Mouse (Mus musculus) CD4-positive, CD25-positive, alpha-beta regulatory T cell, adult 2 months (primary cell): ENCODE data around the gene Prkg1.
"Not testable (repeated sequence)": the region's sequence is repeated elsewhere in the genome, so short reads cannot be mapped to it uniquely, and the experiment has no call there.

ENCODE experiments used
- DNase-seq: peaks from one replicate; pipeline ENCODE4 v3.0.0-alpha.2; 2012; ENCODE audit warnings: low read depth, low spot score

The Prkg1 gene

DNA sequence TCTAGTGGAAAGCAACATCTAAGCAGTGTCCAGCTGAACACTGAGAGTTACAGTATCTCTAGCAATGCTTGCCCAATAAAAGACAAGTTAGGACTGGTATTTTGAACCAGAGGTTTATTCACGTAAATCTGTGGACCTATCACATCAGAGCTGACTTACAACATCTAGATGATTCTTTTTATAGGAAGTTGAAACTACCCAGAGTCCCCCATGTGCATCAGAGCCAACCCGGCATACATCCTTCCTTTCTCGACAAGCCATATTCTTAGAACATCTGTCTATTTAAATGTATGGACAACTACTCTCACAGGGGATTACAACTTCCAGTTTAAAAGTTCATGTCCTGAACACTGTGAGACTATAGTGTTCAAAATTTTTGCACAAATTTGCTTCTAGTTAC is 460.1 kb downstream of the Prkg1 start:
- no peak for DNase-seq

- no peak for DNase-seq
These were observed 473.6 kb downstream of the Prkg1 start for GRCm38 (mm10) chr19:31291231-31291630.

DNA sequence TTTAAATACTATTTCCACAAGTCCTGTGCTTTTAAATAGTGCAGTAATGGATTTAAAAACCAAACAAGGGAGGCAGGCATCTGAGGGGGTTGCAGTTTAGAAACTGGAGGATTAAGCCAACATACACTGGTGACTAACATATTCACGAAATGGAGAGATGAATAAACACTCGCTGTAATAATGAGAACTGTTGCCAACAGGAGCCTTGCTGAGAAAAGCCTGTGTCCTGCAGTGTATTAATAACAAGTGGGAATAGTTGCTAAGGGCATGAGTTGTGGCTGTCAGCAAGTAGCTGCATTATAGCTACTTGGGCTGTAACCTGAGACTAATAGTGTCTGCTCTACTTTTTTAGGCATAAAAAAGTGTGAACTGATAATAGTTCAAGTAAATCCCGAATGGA is 480.3 kb downstream of the Prkg1 start:
- DNase-seq = no peak

DNA sequence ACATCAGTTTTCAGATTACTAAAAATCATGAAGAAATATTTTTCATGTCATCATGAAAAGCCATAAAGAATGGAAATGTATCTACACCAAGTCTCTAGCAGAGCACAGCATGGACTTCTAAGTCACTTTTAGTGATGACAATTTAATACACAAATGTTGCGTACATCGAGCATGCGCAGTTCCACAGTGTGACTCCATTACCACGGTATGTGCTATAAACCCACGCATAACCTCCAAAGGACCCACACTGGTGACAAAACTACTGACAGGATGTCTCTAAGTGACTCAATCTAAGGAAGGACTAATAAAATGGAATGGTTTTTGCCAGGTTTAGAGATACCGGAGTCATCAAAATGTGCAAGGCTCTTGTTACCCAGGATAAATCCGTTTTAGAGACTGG is 480.7 kb downstream of the Prkg1 start:
- no peak for DNase-seq

DNA sequence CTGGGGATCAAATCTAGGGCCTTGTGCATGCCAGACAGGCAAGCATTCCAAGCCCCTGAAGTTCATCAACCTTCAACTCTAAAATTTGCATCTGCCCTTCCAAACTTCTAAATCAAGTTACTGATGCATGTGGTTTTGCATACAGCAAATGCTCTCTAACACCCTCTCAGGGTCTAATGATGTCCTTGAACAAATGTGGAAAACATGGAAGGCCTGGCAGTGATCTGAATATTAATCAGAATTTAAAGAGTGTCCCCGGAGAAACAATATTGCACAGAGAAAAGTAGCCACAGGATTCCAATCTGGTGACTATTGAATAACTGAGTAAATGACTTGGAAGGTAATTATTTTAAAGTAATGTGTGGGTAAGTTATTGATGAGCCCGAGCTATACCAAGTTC is 481.2 kb downstream of the Prkg1 start:
- DNase-seq = no peak

GRCm38 (mm10) chr19:31279797-31280486 is 484.9 kb downstream of the Prkg1 start:
- no peak for DNase-seq

DNA sequence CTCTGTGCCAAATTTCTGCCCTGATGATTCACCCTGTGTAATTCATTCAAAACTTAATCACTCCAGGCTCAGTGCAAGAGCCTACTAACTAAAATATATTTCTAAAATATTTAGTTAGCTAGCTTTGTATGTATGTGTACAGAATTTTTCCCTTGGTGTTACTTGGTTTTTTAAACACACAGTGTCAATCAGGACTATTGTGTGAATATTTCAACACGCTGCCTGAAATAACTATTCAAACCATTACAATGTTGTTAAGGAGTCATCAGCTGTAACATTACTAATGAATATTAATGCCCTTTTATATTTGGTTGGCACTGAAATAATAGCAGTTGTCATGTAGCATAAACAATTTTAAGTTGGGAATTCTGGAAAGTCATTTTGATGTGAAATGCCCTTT is 502.4 kb downstream of the Prkg1 start:
- DNase-seq = no peak

- no peak for DNase-seq
These were observed 504.3 kb downstream of the Prkg1 start for GRCm38 (mm10) chr19:31260494-31260893.

- DNase-seq = no peak
These were observed 509.1 kb downstream of the Prkg1 start for GRCm38 (mm10) chr19:31255780-31256179.

DNA sequence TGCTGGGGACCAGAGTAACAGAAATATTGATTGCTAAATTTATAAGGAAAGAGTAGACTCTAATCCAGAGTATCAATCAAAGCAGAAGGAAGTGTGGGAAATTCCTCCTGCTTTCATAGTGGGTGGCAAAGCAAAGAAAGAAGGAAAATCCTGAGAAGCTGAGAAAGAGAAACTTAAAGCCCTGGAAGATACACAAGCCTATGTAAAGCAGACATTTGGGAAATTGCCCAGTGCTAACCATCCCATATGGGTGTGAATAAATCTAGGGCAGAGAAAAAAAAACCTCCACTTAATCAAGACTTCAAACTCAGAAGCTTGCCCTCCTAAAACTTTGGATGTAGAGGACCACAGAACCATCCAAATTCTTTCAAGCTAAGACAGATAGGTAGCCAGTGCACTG is 532.4 kb downstream of the Prkg1 start:
- DNase-seq = no peak

GRCm38 (mm10) chr19:31228385-31228784 is 536.4 kb downstream of the Prkg1 start:
- DNase-seq = no peak

GRCm38 (mm10) chr19:31223457-31223856 is 541.4 kb downstream of the Prkg1 start:
- no peak for DNase-seq

GRCm38 (mm10) chr19:31219261-31219660 is 545.6 kb downstream of the Prkg1 start:
- not testable (repeated sequence) for DNase-seq

- DNase-seq = no peak
These were observed 554.0 kb downstream of the Prkg1 start for GRCm38 (mm10) chr19:31210850-31211249.

- peak; percentile 86 for DNase-seq
These were observed 554.4 kb downstream of the Prkg1 start for GRCm38 (mm10) chr19:31210449-31210848.

DNA sequence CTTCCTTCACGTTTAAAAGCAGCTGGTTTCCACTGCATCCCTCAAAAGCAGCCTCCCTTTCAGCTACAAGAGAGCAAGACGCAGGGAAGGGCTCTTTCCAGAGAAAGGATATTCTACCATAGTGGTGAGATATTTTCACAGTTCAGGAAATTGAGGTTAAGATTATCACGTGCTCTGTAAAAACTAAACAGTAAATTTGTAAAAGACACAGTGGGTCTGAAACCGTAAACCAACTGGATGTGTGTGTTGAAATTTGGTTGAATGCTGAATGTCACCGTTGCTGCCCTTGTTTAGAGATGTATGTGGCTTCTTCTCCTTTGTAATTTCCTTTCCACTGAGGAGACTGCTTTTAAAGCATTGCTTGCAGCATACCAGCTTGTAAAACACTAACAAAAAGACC is 565.2 kb downstream of the Prkg1 start:
- DNase-seq = peak; percentile 39

GRCm38 (mm10) chr19:31198461-31198860 is 566.4 kb downstream of the Prkg1 start:
- DNase-seq = peak; percentile 58

DNA sequence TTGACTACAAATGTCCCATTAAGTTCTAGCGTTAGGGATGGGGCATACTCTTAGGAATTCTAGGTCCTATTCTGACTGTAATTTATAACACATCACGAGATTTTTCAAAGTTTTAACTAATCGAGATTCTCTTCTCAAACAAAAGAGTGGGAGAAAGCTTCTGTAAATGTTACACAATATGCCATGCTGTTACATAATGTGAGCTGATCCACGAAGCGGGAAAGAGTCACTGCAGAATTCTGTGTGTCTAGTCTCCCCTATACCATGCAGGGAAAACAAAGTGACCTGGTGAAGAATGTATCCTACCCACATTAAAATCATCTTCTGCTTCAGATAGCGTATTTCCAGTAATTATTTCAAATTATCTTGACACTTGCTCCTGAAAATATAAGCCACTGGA is 567.8 kb downstream of the Prkg1 start:
- DNase-seq = no peak

GRCm38 (mm10) chr19:31188559-31189218 is 576.1 kb downstream of the Prkg1 start:
- no peak for DNase-seq

- DNase-seq = peak; percentile 19
These were observed 584.1 kb downstream of the Prkg1 start for GRCm38 (mm10) chr19:31180757-31181156.

DNA sequence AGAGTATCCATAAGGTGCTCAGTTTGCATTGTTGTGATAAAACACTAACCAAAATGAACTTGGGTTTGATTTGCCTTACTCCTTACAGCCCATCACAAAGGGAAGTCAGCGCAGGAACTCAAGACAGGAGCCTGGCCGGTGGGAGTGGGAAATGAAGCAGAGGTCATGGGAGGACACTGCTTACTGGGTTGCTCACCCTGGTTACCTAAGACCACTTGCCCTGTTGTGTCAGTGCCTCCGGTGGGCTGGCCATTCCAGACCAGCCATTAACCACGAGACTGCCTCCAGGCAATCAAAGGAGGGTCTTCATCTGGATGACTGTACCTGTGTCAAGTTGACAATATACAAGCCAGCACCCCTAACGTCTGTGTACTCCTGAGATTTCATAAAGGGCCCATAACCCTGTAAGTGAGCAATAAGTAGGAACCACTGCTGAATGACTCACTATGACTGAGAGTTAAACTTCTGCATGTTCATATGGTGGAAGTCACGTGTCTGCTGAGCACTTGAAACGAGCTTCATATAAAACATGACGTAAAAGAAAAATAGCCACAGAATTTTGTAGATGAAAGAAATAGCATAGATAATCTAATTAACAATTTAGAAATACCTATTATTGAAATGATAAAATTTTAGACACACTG is 587.4 kb downstream of the Prkg1 start:
- no peak for DNase-seq

GRCm38 (mm10) chr19:31170985-31171384 is 593.8 kb downstream of the Prkg1 start:
- no peak for DNase-seq

GRCm38 (mm10) chr19:31158944-31159460 is 605.8 kb downstream of the Prkg1 start:
- no peak for DNase-seq
